ENCODE assay signal across 15 mouse cellular contexts in the genomic region with DNA sequence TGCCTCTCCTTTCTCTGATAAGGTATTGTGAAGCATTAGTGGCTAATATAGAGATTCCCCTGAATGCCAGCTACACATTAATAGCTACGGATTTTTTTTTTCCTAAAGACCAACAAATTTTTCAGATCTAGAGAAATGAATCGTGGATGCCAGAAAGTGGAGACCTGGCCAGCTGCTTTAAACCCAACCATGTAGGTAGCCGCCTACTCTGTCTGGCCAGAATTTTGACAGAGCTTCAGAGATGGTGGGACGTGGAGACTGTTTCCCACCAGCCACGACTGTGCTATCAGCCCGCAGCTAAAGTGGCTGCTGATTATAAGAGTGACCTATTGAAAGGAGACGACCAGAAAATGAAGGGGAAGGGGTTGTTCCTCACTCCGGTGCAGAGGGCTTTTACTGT. TPM values are rescaled to one million over a fixed set of nuclear protein-coding genes. Genes with fewer than 3 reads are reported as not detected.
DNase-seq lines count a peak whose midpoint lies in the region; ATAC-seq and TF ChIP-seq lines count a peak whose summit lies in the region.
"Had no signal": no experiment of that assay in that cellular context is flagged by ENCODE, and none has a peak within 500 bp of the region (broad histone marks: within the 10 kb centered on the region; RNA-seq: fewer than 3 reads in every experiment).

No protein-coding gene starts in this region.

- 73% methylated on average over 8 of the region's 8 CpGs for WGBS in hindbrain, embryonic 16.5 days
- 77% methylated on average over 8 of the region's 8 CpGs for WGBS in hindbrain, embryonic 13.5 days
- 76% methylated on average over 8 of the region's 8 CpGs for WGBS in limb, embryonic 13.5 days

- TF ChIP-seq CTCF in gastrocnemius, adult 2 months (IDR thresholded peaks at IDR 0.05) = no peak

- no peak for ATAC-seq in hindbrain, embryonic 16.5 days
- ATAC-seq in hindbrain, embryonic 13.5 days (ENCODE audit: low FRiP score) = no peak
- no peak for ATAC-seq in limb, embryonic 13.5 days (ENCODE audit: low FRiP score, low read depth)
- ATAC-seq in erythroid progenitor cell, adult 5-6 weeks (replicated peaks; ENCODE audit: low FRiP score, poor library complexity, severe bottlenecking) = no peak
- ATAC-seq: forebrain, postnatal 0 days had no signal

- H3K27me3 ChIP-seq in hindbrain, embryonic 16.5 days (replicated peaks; ENCODE audit: control insufficient read depth, insufficient read depth, low read length) = no peaks in the 10 kb centered on the region
- no peaks in the 10 kb centered on the region for H3K27me3 ChIP-seq in hindbrain, embryonic 13.5 days
- H3K27me3 ChIP-seq in limb, embryonic 13.5 days = no peaks in the 10 kb centered on the region
- H3K27me3 ChIP-seq: liver, embryonic 15.5 days; Patski had no signal

- peak overlapping the region; percentile 87 for H3K27ac ChIP-seq in gastrocnemius, adult 2 months
- peak overlapping the region; percentile 23; the same call in 1 of the 2 replicates for H3K27ac ChIP-seq in hindbrain, embryonic 16.5 days (ENCODE audit: low read depth, low read length)
- H3K27ac ChIP-seq in hindbrain, embryonic 13.5 days = no peak overlapping the region
- peak overlapping the region; percentile 63; the same call in 1 of the 2 replicates for H3K27ac ChIP-seq in limb, embryonic 13.5 days
- H3K27ac ChIP-seq: hindbrain, embryonic 10.5 days; liver, embryonic 15.5 days had no signal

- H3K9me3 ChIP-seq in hindbrain, embryonic 16.5 days (ENCODE audit: control insufficient read depth, low read length) = no peaks in the 10 kb centered on the region
- H3K9me3 ChIP-seq in hindbrain, embryonic 13.5 days = no peaks in the 10 kb centered on the region
- no peaks in the 10 kb centered on the region for H3K9me3 ChIP-seq in limb, embryonic 13.5 days
- H3K9me3 ChIP-seq: hindbrain, embryonic 10.5 days; liver, embryonic 15.5 days had no signal

- H3K4me1 ChIP-seq in hindbrain, embryonic 16.5 days (ENCODE audit: control insufficient read depth, insufficient read depth, low read depth, low read length) = no peaks in the 10 kb centered on the region; the same call in 1 of the 2 replicates
- peaks cover 7% of the 10 kb centered on the region for H3K4me1 ChIP-seq in hindbrain, embryonic 13.5 days (replicated peaks)
- H3K4me1 ChIP-seq in limb, embryonic 13.5 days = peaks cover 24% of the 10 kb centered on the region
- H3K4me1 ChIP-seq: liver, embryonic 15.5 days had no signal

- H3K4me2 ChIP-seq in hindbrain, embryonic 16.5 days (ENCODE audit: low read length) = no peak overlapping the region
- no peak overlapping the region for H3K4me2 ChIP-seq in hindbrain, embryonic 13.5 days
- no peak overlapping the region for H3K4me2 ChIP-seq in limb, embryonic 13.5 days (replicated peaks)
- H3K4me2 ChIP-seq: liver, embryonic 15.5 days had no signal

- no peak for DNase-seq in gastrocnemius, adult 2 months
- no peak for DNase-seq in gastrocnemius, postnatal 4 days (ENCODE audit: low spot score in 2 of 2)
- peak; percentile 54 for DNase-seq in 3T3-L1 (ENCODE audit: low read depth, low spot score)
- DNase-seq in adrenal gland, postnatal 25 days = no peak
- DNase-seq: forebrain, postnatal 0 days; kidney, adult 11 months had no signal

- no peak overlapping the region for H3K9ac ChIP-seq in hindbrain, embryonic 16.5 days (ENCODE audit: low read depth, low read length)
- no peak overlapping the region for H3K9ac ChIP-seq in hindbrain, embryonic 13.5 days
- H3K9ac ChIP-seq in limb, embryonic 13.5 days = no peak overlapping the region
- H3K9ac ChIP-seq: forebrain, postnatal 0 days; liver, embryonic 15.5 days had no signal

- no peak overlapping the region for H3K4me3 ChIP-seq in gastrocnemius, adult 2 months
- no peak overlapping the region for H3K4me3 ChIP-seq in hindbrain, embryonic 16.5 days (ENCODE audit: low read length)
- H3K4me3 ChIP-seq in hindbrain, embryonic 13.5 days = no peak overlapping the region
- no peak overlapping the region for H3K4me3 ChIP-seq in limb, embryonic 13.5 days
- H3K4me3 ChIP-seq: hindbrain, embryonic 10.5 days; liver, embryonic 15.5 days had no signal

- H3K36me3 ChIP-seq in hindbrain, embryonic 16.5 days (ENCODE audit: control insufficient read depth, insufficient read depth, low read length) = no peaks in the 10 kb centered on the region
- H3K36me3 ChIP-seq in hindbrain, embryonic 13.5 days = no peaks in the 10 kb centered on the region
- H3K36me3 ChIP-seq in limb, embryonic 13.5 days = no peaks in the 10 kb centered on the region
- H3K36me3 ChIP-seq: hindbrain, embryonic 10.5 days; liver, embryonic 15.5 days had no signal

- intact Hi-C loops in gastrocnemius, adult 2 months (cut with DNase I) = no loop called here

RNA-seq across cellular contexts. Expression of a gene that starts 36.3 kb away (rescaled TPM):
- 10 to 100 TPM; 40.0 to 55.9 TPM for total RNA-seq in gastrocnemius, adult 2 months (2021)
- 100 to 1,000 TPM in 1 of 2 experiments, 10 to 100 TPM in 1; 97.9 to 113 TPM for total RNA-seq in gastrocnemius, postnatal 4 days (2021)
- polyA plus RNA-seq in hindbrain, embryonic 16.5 days (2015; fragmentation: Nextera tagmentation; extraction: Ambion mirVana) = 5.8 and 6.4 TPM in 2 replicates
- polyA plus RNA-seq in hindbrain, embryonic 13.5 days (2015; fragmentation: Nextera tagmentation; extraction: Ambion mirVana) = 3.3 and 4.4 TPM in 2 replicates
- 16.4 and 16.5 TPM in 2 replicates for polyA plus RNA-seq in limb, embryonic 13.5 days (2015; fragmentation: Nextera tagmentation; extraction: Ambion mirVana)
- not detected in 2 replicates for total RNA-seq in erythroid progenitor cell, adult 5-6 weeks (2015; ENCODE audit: low replicate concordance)
- 1.5 TPM in 1 of 2 replicates, not detected in the other for total RNA-seq in erythroid progenitor cell, adult 5-6 weeks (2017; ENCODE audit: low replicate concordance)
- 10.8 and 18.3 TPM in 2 replicates for total RNA-seq in adrenal gland, postnatal 25 days (2021)
- total RNA-seq: common myeloid progenitor, adult 5-6 weeks; megakaryocyte-erythroid progenitor cell, adult 5-6 weeks had no signal
